Mouse (Mus musculus): Measurements from ENCODE around the gene Acly.
A peak's percentile ranks its signal among the peaks of the same experiment; 100 is the strongest.

Acly gene

GRCm38 (mm10) chr11:100569789-100570188 lies 42.0 kb upstream of the Acly start:
- Histone ChIP-seq H3K4me3 (replicated peaks; ENCODE audit: low read length) (no peak overlapping the region), H3K9me3 (ENCODE audit: low read length) (peaks cover 22% of the 10 kb centered on the region), H3K36me3 (ENCODE audit: insufficient read depth, low read length) (peaks cover 6% of the 10 kb centered on the region; the same call in 1 of the 2 replicates), H3K27me3 (ENCODE audit: insufficient read depth, low read length) (no peaks in the 10 kb centered on the region), H3K4me1 (replicated peaks; ENCODE audit: low read depth, low read length) (peaks cover 33% of the 10 kb centered on the region)
- no peak for TF ChIP-seq NANOG (IDR thresholded peaks at IDR 0.05; ENCODE audit: borderline replicate concordance, low read length)
- TF ChIP-seq POU5F1 (IDR thresholded peaks at IDR 0.05; ENCODE audit: borderline replicate concordance, low read length), result no peak
- no peak for TF ChIP-seq CTCF (conservative IDR thresholded peaks at IDR 0.05; ENCODE audit: low read length)

- no peak overlapping the region for H3K4me3 ChIP-seq (replicated peaks; ENCODE audit: low read length)
- peaks cover 22% of the 10 kb centered on the region for H3K9me3 ChIP-seq (ENCODE audit: low read length)
- H3K36me3 ChIP-seq (ENCODE audit: insufficient read depth, low read length), result peaks cover 6% of the 10 kb centered on the region; the same call in 1 of the 2 replicates
- peaks cover 37% of the 10 kb centered on the region for H3K4me1 ChIP-seq (replicated peaks; ENCODE audit: low read depth, low read length)
- H3K27me3 ChIP-seq (ENCODE audit: insufficient read depth, low read length), result no peaks in the 10 kb centered on the region
- TF ChIP-seq NANOG (IDR thresholded peaks at IDR 0.05; ENCODE audit: borderline replicate concordance, low read length) (no peak), POU5F1 (IDR thresholded peaks at IDR 0.05; ENCODE audit: borderline replicate concordance, low read length) (no peak), CTCF (conservative IDR thresholded peaks at IDR 0.05; ENCODE audit: low read length) (no peak)
Measured at GRCm38 (mm10) chr11:100568692-100569091, 40.9 kb upstream of the Acly start.

DNA sequence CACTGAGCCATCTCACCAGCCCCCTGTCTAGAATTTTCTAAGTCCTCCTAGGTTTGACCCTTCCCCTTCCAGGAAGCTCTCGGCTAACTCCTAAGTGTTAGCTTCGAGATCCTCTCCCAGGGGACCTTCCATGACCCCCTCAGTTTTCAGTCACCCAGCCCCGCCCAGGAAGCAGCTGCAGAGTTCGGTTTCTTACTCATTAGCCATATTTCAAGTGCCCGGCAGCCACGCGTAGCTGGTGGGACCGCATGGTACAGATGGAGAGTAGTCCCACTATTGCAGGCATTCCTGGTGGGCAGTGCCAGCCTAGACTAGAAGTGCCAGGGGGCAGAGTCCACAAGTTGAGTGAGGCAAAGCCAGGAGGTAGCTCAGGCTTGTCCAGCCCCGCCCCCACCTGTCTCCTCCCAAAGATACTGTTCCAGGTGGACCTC lies 40.0 kb upstream of the Acly start:
- H3K4me3 ChIP-seq (replicated peaks; ENCODE audit: low read length), result no peak overlapping the region
- H3K36me3 ChIP-seq (ENCODE audit: insufficient read depth, low read length), result peaks cover 6% of the 10 kb centered on the region; the same call in 1 of the 2 replicates
- H3K27me3 ChIP-seq (ENCODE audit: insufficient read depth, low read length), result no peaks in the 10 kb centered on the region
- H3K9me3 ChIP-seq (ENCODE audit: low read length), result peaks cover 22% of the 10 kb centered on the region
- TF ChIP-seq NANOG (IDR thresholded peaks at IDR 0.05; ENCODE audit: borderline replicate concordance, low read length) (no peak), CTCF (conservative IDR thresholded peaks at IDR 0.05; ENCODE audit: low read length) (no peak), POU5F1 (IDR thresholded peaks at IDR 0.05; ENCODE audit: borderline replicate concordance, low read length) (no peak)
- H3K4me1 ChIP-seq (replicated peaks; ENCODE audit: low read depth, low read length), result peaks cover 46% of the 10 kb centered on the region

DNA sequence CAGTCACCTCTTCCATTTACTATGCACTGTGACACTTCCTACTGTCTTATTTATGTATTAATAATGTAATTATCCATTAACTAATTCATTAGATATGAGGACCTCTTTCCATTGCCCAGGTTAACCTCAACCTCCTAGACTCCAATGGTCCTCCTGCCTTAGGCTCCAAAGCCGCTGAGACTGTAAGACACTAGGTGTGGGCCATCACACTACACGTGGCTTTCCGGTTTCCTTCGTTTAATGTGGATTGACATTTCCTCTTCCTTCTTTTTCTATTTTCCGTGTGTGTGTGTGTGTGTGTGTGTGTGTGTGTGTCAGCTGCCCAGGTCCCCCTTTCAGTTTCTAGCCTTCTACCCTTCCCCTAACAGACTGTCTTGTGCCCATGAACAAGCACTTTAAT lies 39.4 kb upstream of the Acly start:
- Histone ChIP-seq H3K36me3 (ENCODE audit: insufficient read depth, low read length) (peaks cover 6% of the 10 kb centered on the region; the same call in 1 of the 2 replicates), H3K4me1 (replicated peaks; ENCODE audit: low read depth, low read length) (peaks cover 52% of the 10 kb centered on the region), H3K9me3 (ENCODE audit: low read length) (peaks cover 21% of the 10 kb centered on the region), H3K27me3 (ENCODE audit: insufficient read depth, low read length) (no peaks in the 10 kb centered on the region), H3K4me3 (replicated peaks; ENCODE audit: low read length) (no peak overlapping the region)
- TF ChIP-seq CTCF (conservative IDR thresholded peaks at IDR 0.05; ENCODE audit: low read length) (no peak), NANOG (IDR thresholded peaks at IDR 0.05; ENCODE audit: borderline replicate concordance, low read length) (no peak), POU5F1 (IDR thresholded peaks at IDR 0.05; ENCODE audit: borderline replicate concordance, low read length) (no peak)

DNA sequence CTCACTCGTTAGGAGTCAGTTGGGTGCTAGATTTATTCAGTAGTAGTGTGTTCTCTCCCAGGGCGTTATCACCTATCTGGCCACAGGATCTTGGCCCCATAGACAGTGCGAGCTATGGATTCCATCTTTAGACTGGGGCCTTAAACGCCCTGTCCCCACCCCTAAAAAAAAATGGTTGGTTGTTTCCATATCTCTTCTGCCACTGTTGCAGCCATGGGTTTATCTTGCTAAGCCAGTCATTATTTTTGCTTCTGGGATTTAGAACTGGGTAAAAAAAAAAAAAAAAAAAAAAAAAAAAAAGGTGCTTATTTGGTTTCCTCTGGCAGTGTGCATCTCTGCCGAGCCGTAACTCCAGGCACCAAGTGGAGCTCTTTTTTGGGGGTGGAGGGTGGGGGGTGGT lies 36.9 kb upstream of the Acly start:
- Histone ChIP-seq H3K27me3 (ENCODE audit: insufficient read depth, low read length) (no peaks in the 10 kb centered on the region), H3K4me1 (replicated peaks; ENCODE audit: low read depth, low read length) (peaks cover 74% of the 10 kb centered on the region), H3K9me3 (ENCODE audit: low read length) (no peaks in the 10 kb centered on the region), H3K4me3 (replicated peaks; ENCODE audit: low read length) (no peak overlapping the region), H3K36me3 (ENCODE audit: insufficient read depth, low read length) (no peaks in the 10 kb centered on the region)
- no peak for TF ChIP-seq CTCF (conservative IDR thresholded peaks at IDR 0.05; ENCODE audit: low read length)
- TF ChIP-seq POU5F1 (IDR thresholded peaks at IDR 0.05; ENCODE audit: borderline replicate concordance, low read length), result no peak
- TF ChIP-seq NANOG (IDR thresholded peaks at IDR 0.05; ENCODE audit: borderline replicate concordance, low read length), result no peak

GRCm38 (mm10) chr11:100564297-100564696 lies 36.5 kb upstream of the Acly start:
- Histone ChIP-seq H3K4me1 (replicated peaks; ENCODE audit: low read depth, low read length) (peaks cover 74% of the 10 kb centered on the region), H3K36me3 (ENCODE audit: insufficient read depth, low read length) (no peaks in the 10 kb centered on the region), H3K4me3 (replicated peaks; ENCODE audit: low read length) (peak overlapping the region; percentile 54), H3K27me3 (ENCODE audit: insufficient read depth, low read length) (no peaks in the 10 kb centered on the region), H3K9me3 (ENCODE audit: low read length) (no peaks in the 10 kb centered on the region)
- TF ChIP-seq POU5F1 (IDR thresholded peaks at IDR 0.05; ENCODE audit: borderline replicate concordance, low read length), result no peak
- no peak for TF ChIP-seq CTCF (conservative IDR thresholded peaks at IDR 0.05; ENCODE audit: low read length)
- no peak for TF ChIP-seq NANOG (IDR thresholded peaks at IDR 0.05; ENCODE audit: borderline replicate concordance, low read length)

- Histone ChIP-seq H3K4me1 (replicated peaks; ENCODE audit: low read depth, low read length) (peaks cover 88% of the 10 kb centered on the region), H3K36me3 (ENCODE audit: insufficient read depth, low read length) (no peaks in the 10 kb centered on the region), H3K27me3 (ENCODE audit: insufficient read depth, low read length) (no peaks in the 10 kb centered on the region), H3K9me3 (ENCODE audit: low read length) (no peaks in the 10 kb centered on the region), H3K4me3 (replicated peaks; ENCODE audit: low read length) (0 out of 2 replicates have a peak overlapping the region, but pooled peaks have one; percentile 8)
- TF ChIP-seq NANOG (IDR thresholded peaks at IDR 0.05; ENCODE audit: borderline replicate concordance, low read length) (no peak), POU5F1 (IDR thresholded peaks at IDR 0.05; ENCODE audit: borderline replicate concordance, low read length) (no peak), CTCF (conservative IDR thresholded peaks at IDR 0.05; ENCODE audit: low read length) (no peak)
Measured at GRCm38 (mm10) chr11:100561748-100562147, 33.9 kb upstream of the Acly start.

GRCm38 (mm10) chr11:100559476-100559875 lies 31.7 kb upstream of the Acly start:
- Histone ChIP-seq H3K27me3 (ENCODE audit: insufficient read depth, low read length) (no peaks in the 10 kb centered on the region), H3K36me3 (ENCODE audit: insufficient read depth, low read length) (no peaks in the 10 kb centered on the region)

DNA sequence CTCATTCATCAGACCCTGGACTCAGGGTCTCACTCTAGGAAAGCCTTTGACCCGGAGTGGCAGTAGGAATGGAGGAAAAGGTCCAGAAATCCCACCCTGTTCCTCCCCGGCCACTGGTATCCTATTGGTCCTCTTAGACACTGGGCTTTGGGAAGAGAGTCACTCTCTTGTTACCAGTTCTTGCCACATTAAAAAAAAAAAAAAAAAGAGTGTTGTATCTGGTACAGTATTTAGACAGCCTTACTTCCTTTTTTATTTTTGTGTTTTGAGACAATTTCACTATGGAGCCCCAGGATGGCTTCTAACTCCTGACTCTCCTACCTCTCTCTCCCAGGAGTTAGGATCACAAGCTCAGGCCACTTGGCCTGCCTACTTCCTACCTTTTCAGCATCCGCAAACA lies 29.8 kb upstream of the Acly start:
- TF ChIP-seq CTCF (conservative IDR thresholded peaks at IDR 0.05; ENCODE audit: low read length) (no peak), NANOG (IDR thresholded peaks at IDR 0.05; ENCODE audit: borderline replicate concordance, low read length) (no peak), POU5F1 (IDR thresholded peaks at IDR 0.05; ENCODE audit: borderline replicate concordance, low read length) (no peak)
- no peaks in the 10 kb centered on the region for H3K27me3 ChIP-seq (ENCODE audit: insufficient read depth, low read length)

More at GRCm38 (mm10) chr11:100559476-100559875, 31.7 kb upstream of the Acly start:
- H3K9me3 ChIP-seq (ENCODE audit: low read length), result no peaks in the 10 kb centered on the region
- peaks cover 93% of the 10 kb centered on the region for H3K4me1 ChIP-seq (replicated peaks; ENCODE audit: low read depth, low read length)
- TF ChIP-seq CTCF (conservative IDR thresholded peaks at IDR 0.05; ENCODE audit: low read length) (no peak), NANOG (IDR thresholded peaks at IDR 0.05; ENCODE audit: borderline replicate concordance, low read length) (peak; percentile 100)
- H3K4me3 ChIP-seq (replicated peaks; ENCODE audit: low read length), result 0 out of 2 replicates have a peak overlapping the region, but pooled peaks have one; percentile 51

More for the DNA sequence above, 29.8 kb upstream of the Acly start:
- H3K4me1 ChIP-seq (replicated peaks; ENCODE audit: low read depth, low read length), result peaks cover 91% of the 10 kb centered on the region
- H3K9me3 ChIP-seq (ENCODE audit: low read length), result no peaks in the 10 kb centered on the region
- H3K4me3 ChIP-seq (replicated peaks; ENCODE audit: low read length), result peak overlapping the region; percentile 32
- no peaks in the 10 kb centered on the region for H3K36me3 ChIP-seq (ENCODE audit: insufficient read depth, low read length)
